Mouse (Mus musculus) cerebellum, adult 2 months (tissue): Measurements from ENCODE around the gene Spata21. TPM values are rescaled to one million over a fixed set of nuclear protein-coding genes. Genes with fewer than 3 reads are reported as not detected.
A peak's percentile ranks its signal among the peaks of the same experiment; 100 is the strongest.
"Not testable (repeated sequence)": the region's sequence is repeated elsewhere in the genome, so short reads cannot be mapped to it uniquely, and the experiment has no call there.

Experiments used
- DNase-seq, 2 experiments: peaks; one replicate each; pipeline ENCODE4 v3.0.0; 2021
- H3K27ac ChIP-seq: fragments of 200-500 bp; 2 replicates; pipeline ENCODE4 v1.5.1; 2012; ENCODE audit warnings: low read length, control low read depth, inconsistent platforms; ENCODE audit not compliant: insufficient read depth
- H3K27me3 ChIP-seq: fragments of 200-500 bp; 2 replicates; pipeline ENCODE4 v1.6.1; 2012; ENCODE audit warnings: inconsistent platforms, mild to moderate bottlenecking, low read length, moderate library complexity; ENCODE audit not compliant: control insufficient read depth, insufficient read depth
- H3K4me1 ChIP-seq: fragments of 200-500 bp; 2 replicates; pipeline ENCODE4 v1.6.1; 2011; ENCODE audit warnings: low read length; ENCODE audit not compliant: control insufficient read depth, insufficient read depth
- H3K4me3 ChIP-seq: fragments of 200-500 bp; replicated peaks from 2 replicates; pipeline ENCODE3; 2011; ENCODE audit warnings: mild to moderate bottlenecking, low read depth, low read length, control low read depth; ENCODE audit not compliant: insufficient read depth
- CTCF ChIP-seq: fragments of 200-500 bp; IDR thresholded peaks from 2 replicates; pipeline ENCODE4 v1.5.1; 2011; ENCODE audit warnings: low read depth, mild to moderate bottlenecking, control low read depth, low read length, moderate library complexity, borderline replicate concordance; ENCODE audit not compliant: insufficient read depth
- POLR2A ChIP-seq: fragments of 200-500 bp; IDR thresholded peaks from 2 replicates; pipeline ENCODE4 v1.6.1; 2011; ENCODE audit warnings: low read length, control low read depth, borderline replicate concordance; ENCODE audit not compliant: insufficient read depth
- WGBS: fragments of 180-500 bp; shearing (Covaris S2); methylation state at CpG from one replicate; pipeline ENCODE4 v1.1.7; 2018; 5-methylcytosine and 5-hydroxymethylcytosine counted together
- polyA plus RNA-seq: library from polyadenylated mRNA; depleted of rRNA; stranded (reverse); fragments of >200 nt; gene quantifications from 2 replicates; pipeline ENCODE4 v1.2.3, GENCODE M21; 2012

The Spata21 gene
- polyA plus RNA-seq, 1 experiment = 0.21 TPM

DNA sequence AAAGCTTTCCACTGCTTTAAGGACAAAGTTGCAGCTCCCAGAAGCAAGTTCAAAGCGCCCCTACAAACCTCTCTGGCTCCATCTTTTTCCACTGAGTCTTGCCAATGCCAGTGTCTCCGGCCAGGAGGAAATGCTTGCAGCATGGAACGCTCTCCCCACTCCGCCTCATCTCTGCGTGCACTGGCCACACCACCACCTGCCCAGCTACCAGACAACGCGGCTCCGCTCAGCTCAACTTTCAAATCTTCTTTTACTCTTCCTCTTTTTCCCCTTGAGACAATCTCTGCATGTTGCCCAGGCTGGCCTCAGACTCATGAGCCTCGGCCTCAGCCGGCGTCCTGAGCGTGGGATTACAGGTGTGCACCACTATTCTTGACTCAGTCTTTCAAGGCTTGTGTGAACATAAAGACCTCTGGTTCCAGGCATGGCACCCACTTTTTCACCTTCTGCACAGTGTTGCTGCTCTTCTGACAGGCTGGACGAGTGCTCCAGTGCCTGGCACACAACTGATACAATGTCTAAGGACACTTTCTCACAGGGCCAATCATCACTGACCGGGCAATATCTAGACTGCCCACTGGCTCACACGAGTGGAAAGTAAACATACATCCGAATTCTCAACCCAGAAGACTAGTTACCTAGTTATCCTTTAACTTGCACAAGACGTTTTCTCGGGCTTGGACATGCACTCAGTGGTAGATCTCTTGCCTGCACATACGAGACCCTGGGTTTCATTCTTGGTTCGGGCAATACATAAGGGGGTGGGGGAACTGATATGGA lies 46.8 kb downstream of the Spata21 start:
- H3K4me1 ChIP-seq = peaks cover 38% of the 10 kb centered on the region
- 40% methylated on average over 20 of the region's 20 CpGs for WGBS
- H3K4me3 ChIP-seq = no peak overlapping the region
- DNase-seq = peak; percentile 44 to 48
- H3K27ac ChIP-seq = peak overlapping the region; percentile 57
- TF ChIP-seq POLR2A (no peak), CTCF (no peak)
- H3K27me3 ChIP-seq = no peaks in the 10 kb centered on the region

DNA sequence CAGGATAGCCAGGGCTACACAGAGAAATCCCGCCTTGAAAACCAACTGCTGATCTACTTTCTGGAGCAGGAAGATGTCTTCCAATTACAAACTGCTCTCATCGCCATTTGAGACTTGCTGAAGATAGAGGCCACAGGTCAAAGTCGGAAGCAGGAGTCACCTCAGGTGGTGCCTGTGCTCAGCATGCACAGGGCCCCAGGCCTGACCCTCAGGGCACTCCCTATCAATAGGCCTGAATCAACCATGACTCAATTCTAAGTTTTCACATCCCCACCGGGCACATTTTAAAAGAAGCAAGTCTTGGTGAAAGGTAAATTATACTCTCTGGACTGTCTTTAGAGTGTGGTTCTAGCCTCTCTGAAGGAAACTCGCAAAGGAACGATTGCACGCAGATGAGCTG lies 48.0 kb downstream of the Spata21 start:
- no peak overlapping the region for H3K27ac ChIP-seq
- WGBS = 56% methylated on average over 7 of the region's 7 CpGs
- DNase-seq = no peak
- TF ChIP-seq CTCF = no peak
- TF ChIP-seq POLR2A = no peak
- H3K4me1 ChIP-seq = peaks cover 29% of the 10 kb centered on the region
- no peaks in the 10 kb centered on the region for H3K27me3 ChIP-seq
- H3K4me3 ChIP-seq = no peak overlapping the region

DNA sequence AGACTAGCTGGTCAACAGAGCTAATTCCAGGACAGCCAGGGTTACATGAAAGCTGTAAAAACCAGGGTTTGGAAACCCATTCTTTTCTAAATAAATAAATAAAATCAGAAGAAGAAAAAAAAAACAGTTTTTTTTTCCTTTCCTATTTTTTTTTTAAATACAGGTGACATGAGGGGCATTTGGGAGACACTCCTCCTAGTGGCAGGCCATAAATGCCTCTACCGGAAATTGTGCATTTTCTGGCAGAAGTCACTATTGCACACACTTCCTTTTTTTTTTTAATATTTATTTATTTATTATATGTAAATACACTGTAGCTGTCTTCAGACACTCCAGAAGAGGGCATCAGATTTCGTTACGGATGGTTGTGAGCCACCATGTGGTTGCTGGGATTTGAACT lies 49.6 kb downstream of the Spata21 start:
- H3K4me3 ChIP-seq, H3K27me3 ChIP-seq, DNase-seq, H3K27ac ChIP-seq: not testable (repeated sequence)
- 62% methylated on average over 3 of the region's 3 CpGs for WGBS
- peaks cover 20% of the 10 kb centered on the region for H3K4me1 ChIP-seq

DNA sequence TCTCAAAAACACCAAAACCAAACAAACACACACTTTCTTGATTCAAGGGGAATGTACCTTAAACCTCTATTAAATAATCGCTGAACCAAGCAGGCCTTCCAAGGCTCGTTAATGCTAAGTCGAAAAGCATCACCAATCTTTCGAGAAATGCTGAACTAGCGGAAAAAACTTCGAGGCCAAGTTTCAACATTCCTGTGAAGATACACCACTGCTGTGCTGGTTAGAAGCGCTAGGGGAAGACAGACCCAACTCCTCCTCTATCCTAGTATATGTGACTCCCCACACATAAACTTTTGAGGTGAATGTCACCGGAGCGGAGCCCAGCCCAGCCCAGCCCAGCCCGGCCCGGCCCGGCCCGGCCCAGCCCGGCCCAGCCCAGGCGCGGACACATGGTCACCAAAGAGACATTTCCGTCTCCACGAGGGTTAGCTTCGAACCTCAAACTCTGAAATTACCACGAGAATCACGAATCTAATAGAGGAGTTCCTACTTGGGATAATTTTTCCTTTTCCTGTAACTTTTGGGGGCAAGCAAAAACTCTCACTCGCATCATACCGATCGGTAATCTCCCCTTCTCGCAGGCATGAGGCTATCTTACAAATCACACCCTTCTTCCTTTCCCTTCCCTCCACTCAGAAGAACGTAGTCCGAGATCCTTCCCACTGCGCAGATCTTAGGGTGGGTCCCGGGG lies 50.4 kb downstream of the Spata21 start:
- TF ChIP-seq POLR2A (no peak), CTCF (no peak)
- no peaks in the 10 kb centered on the region for H3K27me3 ChIP-seq
- peaks cover 17% of the 10 kb centered on the region for H3K4me1 ChIP-seq
- H3K4me3 ChIP-seq = peak overlapping the region; percentile 85
- WGBS = 3% methylated on average over 29 of the region's 29 CpGs
- H3K27ac ChIP-seq = no peak overlapping the region
- no peak for DNase-seq

DNA sequence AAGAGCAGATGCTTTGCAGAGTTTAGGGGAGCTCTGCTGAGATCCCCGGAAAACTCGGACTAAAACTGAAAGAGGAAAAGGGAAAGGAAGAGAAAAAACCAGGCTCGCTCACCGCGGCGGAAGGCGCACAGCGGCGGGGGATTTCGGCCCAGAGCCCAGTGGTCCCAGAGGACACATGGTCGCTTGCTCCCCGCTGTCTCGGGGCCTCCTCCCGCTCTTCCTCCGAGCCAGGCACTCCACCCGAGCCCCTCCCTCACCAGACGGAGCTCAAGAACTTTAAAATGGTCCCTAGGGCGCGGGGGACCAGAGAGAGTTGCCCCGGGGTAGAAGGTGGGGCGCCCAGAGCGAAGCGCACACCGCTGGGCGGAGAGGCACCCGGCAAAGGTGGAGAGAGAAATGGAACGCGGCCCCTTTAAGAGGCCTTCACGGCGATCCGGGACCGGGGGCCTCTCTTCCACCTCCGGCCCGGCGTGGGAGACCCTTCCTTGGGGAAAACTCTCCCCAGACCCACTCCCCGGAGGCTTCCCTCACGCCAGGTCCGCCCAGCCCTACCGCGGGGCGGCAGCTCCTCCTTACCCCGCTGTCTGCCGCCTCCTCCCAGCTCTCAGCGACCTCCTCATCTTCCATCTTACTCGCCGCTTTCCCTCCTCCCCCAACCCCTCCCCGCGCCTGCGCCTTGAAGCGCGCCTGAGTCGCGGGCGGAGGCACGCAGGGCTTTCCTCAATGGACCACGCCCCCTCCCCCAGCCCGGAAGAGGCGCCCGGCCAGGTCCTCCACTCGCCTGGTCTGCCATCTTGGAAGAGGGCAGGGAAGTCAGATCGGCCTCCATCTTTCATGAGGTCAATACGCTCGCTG lies 51.2 kb downstream of the Spata21 start, which contains the start of gene Szrd1:
Gene Szrd1 (minus strand): TSS at position 660 of the 855 bp plus-strand sequence.
- H3K4me1 ChIP-seq = peaks cover 17% of the 10 kb centered on the region
- TF ChIP-seq POLR2A (peak; percentile 81; the same call in 1 of the 2 replicates), CTCF (no peak)
- peak; percentile 99 for DNase-seq
- H3K27me3 ChIP-seq = no peaks in the 10 kb centered on the region
- WGBS = under 1% methylated on average over 63 of the region's 63 CpGs
- H3K4me3 ChIP-seq = peak within 1 kb of the TSS; percentile 85
- H3K27ac ChIP-seq = peak within 1 kb of the TSS; percentile 94

DNA sequence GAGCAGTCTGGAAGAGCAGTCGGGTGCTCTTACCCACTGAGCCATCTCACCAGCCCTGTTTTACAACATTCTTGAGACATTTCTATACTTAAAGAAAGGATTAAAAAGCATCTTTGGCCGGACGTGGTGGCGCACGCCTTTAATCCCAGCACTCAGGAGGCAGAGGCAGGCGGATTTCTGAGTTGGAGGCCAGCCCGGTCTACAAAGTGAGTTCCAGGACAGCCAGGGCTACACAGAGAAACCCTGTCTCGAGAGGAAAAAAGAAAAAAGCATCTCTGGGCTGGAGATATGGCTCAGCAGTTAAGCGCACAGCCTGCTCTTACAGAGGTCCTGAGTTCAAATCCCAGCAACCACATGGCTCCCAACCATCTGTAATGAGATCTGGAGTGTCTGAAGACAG lies 52.2 kb downstream of the Spata21 start:
- not testable (repeated sequence) for H3K4me3 ChIP-seq, DNase-seq, H3K27ac ChIP-seq, H3K27me3 ChIP-seq
- H3K4me1 ChIP-seq = peaks cover 12% of the 10 kb centered on the region
- WGBS = 87% methylated on average over 9 of the region's 9 CpGs

DNA sequence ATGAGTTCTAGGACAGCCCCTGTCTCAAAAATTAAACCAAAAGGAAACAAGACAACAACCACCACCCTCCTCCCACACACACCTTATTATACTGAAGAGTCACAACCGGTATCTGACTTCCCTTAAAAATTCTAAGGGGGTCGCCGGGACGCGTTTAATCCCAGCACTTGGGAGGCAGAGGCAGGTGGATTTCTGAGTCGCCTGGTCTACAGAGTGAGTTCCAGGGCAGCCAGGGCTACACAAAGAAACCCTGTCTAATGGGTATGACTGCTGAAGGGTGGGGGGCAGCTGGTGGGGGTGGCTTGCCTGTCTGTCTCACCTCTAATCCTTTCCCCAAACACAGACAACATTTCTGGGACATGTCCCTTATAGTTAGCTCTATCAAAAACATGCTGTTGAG lies 52.8 kb downstream of the Spata21 start:
- TF ChIP-seq CTCF (no peak), POLR2A (no peak)
- H3K27me3 ChIP-seq = no peaks in the 10 kb centered on the region
- DNase-seq = no peak
- 88% methylated on average over 6 of the region's 6 CpGs for WGBS
- no peak overlapping the region for H3K27ac ChIP-seq
- no peak overlapping the region for H3K4me3 ChIP-seq
- H3K4me1 ChIP-seq = peaks cover 12% of the 10 kb centered on the region
